Mouse (Mus musculus) liver, postnatal 0 days (tissue): Measurements from ENCODE around the gene Sgms1. TPM values are rescaled to one million over a fixed set of nuclear protein-coding genes. Genes with fewer than 3 reads are reported as not detected.

Source experiments
- ATAC-seq: fragments of 200-750 bp; cut with Nextera tagmentation; 2 replicates; pipeline ENCODE4 v1.8.0; 2017; ENCODE audit warnings: mild to moderate bottlenecking, moderate library complexity
- DNase-seq: peaks from one replicate; pipeline ENCODE4 v3.0.0-alpha.2; 2016
- H3K27ac ChIP-seq: fragments of 300-500 bp; sonication (generic); 2 replicates; pipeline ENCODE4 v1.5.1; 2014; ENCODE audit warnings: antibody characterized with exemption, moderate library complexity, mild to moderate bottlenecking, low read depth
- H3K27me3 ChIP-seq: fragments of 300-500 bp; sonication (generic); 2 replicates; pipeline ENCODE4 v1.6.1; 2014; ENCODE audit warnings: low read length, control low read depth, mixed read lengths; ENCODE audit not compliant: insufficient read depth
- H3K36me3 ChIP-seq: fragments of 300-500 bp; sonication (generic); replicated peaks from 2 replicates; pipeline ENCODE4 v1.6.1; 2014; ENCODE audit warnings: mild to moderate bottlenecking, control low read depth, low read length, moderate library complexity, mixed read lengths; ENCODE audit not compliant: insufficient read depth
- H3K4me1 ChIP-seq: fragments of 300-500 bp; sonication (generic); 2 replicates; pipeline ENCODE4 v1.6.1; 2014; ENCODE audit warnings: antibody characterized with exemption, mild to moderate bottlenecking, control low read depth; ENCODE audit not compliant: insufficient read depth
- H3K4me2 ChIP-seq: fragments of 300-500 bp; sonication (generic); 2 replicates; pipeline ENCODE4 v1.6.1; 2014; ENCODE audit warnings: low read depth, mild to moderate bottlenecking, low read length, moderate library complexity, mixed read lengths
- H3K4me3 ChIP-seq: fragments of 300-500 bp; sonication (generic); 2 replicates; pipeline ENCODE4 v1.5.1; 2014; ENCODE audit warnings: low read depth, low read length
- H3K9ac ChIP-seq: fragments of 300-500 bp; sonication (generic); replicated peaks from 2 replicates; pipeline ENCODE4 v1.6.1; 2014; ENCODE audit warnings: mild to moderate bottlenecking, moderate library complexity
- H3K9me3 ChIP-seq: fragments of 300-500 bp; sonication (generic); 2 replicates; pipeline ENCODE4 v1.6.1; 2016; ENCODE audit warnings: mild to moderate bottlenecking, control low read depth, low read length, mixed read lengths
- CTCF ChIP-seq: sonication (generic); IDR thresholded peaks from 2 replicates; pipeline ENCODE4 v1.5.1; 2016; ENCODE audit warnings: antibody characterized with exemption, low read depth
- EP300 ChIP-seq: IDR thresholded peaks from 2 replicates; pipeline ENCODE4 v1.6.1; 2016; ENCODE audit warnings: antibody characterized with exemption, low read depth, mild to moderate bottlenecking
- WGBS: fragments of 180-500 bp; shearing (Covaris S2); extraction: QIAGEN DNeasy Blood & Tissue Kit; methylation state at CpG from one replicate; pipeline ENCODE4 v1.1.7; 2014; ENCODE audit not compliant: insufficient replicate concordance; 5-methylcytosine and 5-hydroxymethylcytosine counted together
- polyA plus RNA-seq: library from polyadenylated mRNA; unstranded; fragments of >200 nt; fragmentation: Nextera tagmentation; extraction: Ambion mirVana; gene quantifications from 2 replicates; pipeline ENCODE4 v1.2.1, GENCODE M21; 2015

Gene Sgms1
- polyA plus RNA-seq, 1 experiment from 2014 or later = 16.0 TPM

DNA sequence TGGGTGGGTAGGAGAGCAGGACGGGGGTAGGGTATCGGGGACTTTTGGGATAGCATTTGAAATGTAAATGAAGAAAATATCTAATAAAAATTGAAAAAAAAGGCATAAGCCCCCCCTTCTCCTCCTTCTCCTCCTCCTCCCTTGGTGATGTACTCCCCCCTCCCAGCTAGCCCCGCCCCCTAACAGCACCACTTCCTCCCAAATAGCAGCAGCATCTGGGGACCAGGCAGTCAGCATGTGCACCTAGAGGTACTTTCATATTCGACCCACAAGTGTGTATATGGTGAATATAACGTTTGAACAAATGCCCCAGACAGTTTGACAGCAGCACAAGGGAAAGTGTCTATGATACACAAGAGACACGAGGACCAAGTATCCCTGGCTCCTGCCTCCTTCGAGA, 17.2 kb upstream of the Sgms1 start:
- Histone ChIP-seq H3K9me3 (no peaks in the 10 kb centered on the region), H3K4me3 (no peak overlapping the region), H3K4me1 (no peaks in the 10 kb centered on the region), H3K27ac (no peak overlapping the region), H3K27me3 (no peaks in the 10 kb centered on the region), H3K9ac (no peak overlapping the region), H3K36me3 (no peaks in the 10 kb centered on the region), H3K4me2 (no peak overlapping the region)
- WGBS = 49% methylated on average over 7 of the region's 7 CpGs
- TF ChIP-seq EP300 = no peak
- TF ChIP-seq CTCF = no peak
- ATAC-seq (no peak), DNase-seq (peak; percentile 39)

DNA sequence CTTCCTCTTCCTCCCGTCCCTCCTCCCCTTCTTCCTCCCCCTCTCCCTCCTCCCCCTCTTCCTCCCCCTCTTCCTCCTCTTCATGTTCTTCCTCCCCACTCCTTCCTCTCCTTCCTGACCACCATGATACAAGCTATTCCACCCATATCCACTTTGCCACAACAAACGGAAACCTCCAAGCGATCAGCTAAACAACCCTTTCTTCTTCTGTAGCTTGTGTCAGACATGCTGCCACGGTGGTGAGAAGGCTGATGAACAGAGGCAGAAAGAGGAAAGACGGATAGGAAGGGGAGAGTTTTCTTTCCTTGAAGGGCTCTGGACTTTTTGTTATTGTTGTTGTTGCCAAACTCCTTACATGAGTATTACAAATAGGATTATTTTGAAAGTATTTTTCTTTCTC, 14.9 kb upstream of the Sgms1 start:
- H3K4me3 ChIP-seq = no peak overlapping the region
- H3K9ac ChIP-seq = no peak overlapping the region
- 45% methylated on average over 5 of the region's 5 CpGs for WGBS
- ATAC-seq (no peak), DNase-seq (no peak)
- H3K4me2 ChIP-seq = no peak overlapping the region
- H3K27me3 ChIP-seq = no peaks in the 10 kb centered on the region
- no peak for TF ChIP-seq EP300
- TF ChIP-seq CTCF = no peak
- no peaks in the 10 kb centered on the region for H3K4me1 ChIP-seq
- no peaks in the 10 kb centered on the region for H3K9me3 ChIP-seq
- H3K36me3 ChIP-seq = no peaks in the 10 kb centered on the region
- no peak overlapping the region for H3K27ac ChIP-seq

DNA sequence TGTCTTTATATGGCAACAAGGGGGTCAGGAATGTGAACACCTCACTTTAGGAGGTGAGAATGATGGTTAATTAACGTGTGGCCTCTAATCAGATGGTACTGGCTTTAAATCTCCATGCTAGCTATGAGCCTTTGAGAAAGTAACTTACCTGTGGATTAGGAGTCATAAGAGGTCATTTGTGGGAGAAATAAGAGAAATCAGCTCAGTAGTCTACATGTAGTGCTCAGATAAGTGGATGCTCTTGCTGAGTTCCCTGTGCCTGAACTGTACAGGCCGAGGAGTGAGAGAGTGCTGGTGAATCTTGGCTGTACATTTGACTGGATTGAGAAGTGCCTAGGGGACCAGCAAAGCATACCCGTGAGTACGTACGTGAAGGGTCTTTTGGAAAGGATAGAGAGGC, 14.3 kb upstream of the Sgms1 start:
- ATAC-seq (no peak), DNase-seq (no peak)
- TF ChIP-seq EP300 = no peak
- no peak for TF ChIP-seq CTCF
- H3K9ac ChIP-seq = no peak overlapping the region
- WGBS = 77% methylated on average over 5 of the region's 5 CpGs
- H3K27ac ChIP-seq = no peak overlapping the region
- no peaks in the 10 kb centered on the region for H3K9me3 ChIP-seq
- H3K4me2 ChIP-seq = no peak overlapping the region
- no peaks in the 10 kb centered on the region for H3K4me1 ChIP-seq
- no peaks in the 10 kb centered on the region for H3K27me3 ChIP-seq
- H3K36me3 ChIP-seq = no peaks in the 10 kb centered on the region
- H3K4me3 ChIP-seq = no peak overlapping the region

DNA sequence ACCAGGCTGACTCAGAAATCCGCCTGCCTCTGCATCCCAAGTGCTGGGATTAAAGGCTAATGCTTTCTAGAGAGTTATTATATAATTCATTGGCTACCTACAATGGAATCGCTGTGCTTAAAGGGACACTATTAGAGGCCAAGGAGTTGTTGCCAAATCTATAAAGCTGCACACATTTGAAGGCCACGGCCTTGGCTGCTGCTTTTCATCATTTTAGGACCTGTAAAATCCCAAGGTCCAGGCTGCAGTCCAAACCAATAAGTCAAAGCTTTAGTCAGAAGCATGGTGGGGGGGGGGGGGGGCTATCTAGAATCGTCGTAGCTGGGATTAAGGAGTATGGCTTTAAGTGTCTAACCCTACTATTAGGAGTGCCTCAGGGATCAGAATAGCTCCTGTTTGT, 9.0 kb upstream of the Sgms1 start:
- no peak for TF ChIP-seq EP300
- no peak for TF ChIP-seq CTCF
- H3K4me1 ChIP-seq = no peaks in the 10 kb centered on the region
- no peaks in the 10 kb centered on the region for H3K36me3 ChIP-seq
- DNase-seq (no peak), ATAC-seq (no peak)
- H3K9ac ChIP-seq = no peak overlapping the region
- H3K27ac ChIP-seq = no peak overlapping the region
- WGBS = 77% methylated on average over 5 of the region's 5 CpGs
- H3K4me2 ChIP-seq = no peak overlapping the region
- H3K27me3 ChIP-seq = no peaks in the 10 kb centered on the region
- no peak overlapping the region for H3K4me3 ChIP-seq
- H3K9me3 ChIP-seq = no peaks in the 10 kb centered on the region

DNA sequence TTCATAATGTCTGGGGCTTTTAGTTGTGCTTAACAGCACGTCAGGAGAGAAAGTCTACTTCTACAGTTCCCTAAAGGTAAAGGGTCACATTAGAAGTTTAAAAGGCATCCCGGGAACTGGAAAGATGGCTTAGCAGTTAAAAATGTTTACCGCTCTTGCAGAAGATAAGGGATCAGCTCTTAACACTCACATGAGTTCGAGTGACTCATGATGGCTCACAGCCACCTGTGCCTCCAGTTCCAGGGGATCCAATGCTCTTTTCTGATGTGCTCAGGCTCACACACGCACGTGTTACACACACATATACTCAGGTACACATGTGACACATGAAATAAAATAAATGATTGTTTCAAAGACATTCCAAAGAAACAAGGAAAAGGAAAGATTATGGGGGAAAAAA, 6.8 kb upstream of the Sgms1 start:
- H3K27me3 ChIP-seq = no peaks in the 10 kb centered on the region
- no peaks in the 10 kb centered on the region for H3K36me3 ChIP-seq
- DNase-seq (no peak), ATAC-seq (no peak)
- no peak overlapping the region for H3K9ac ChIP-seq
- H3K4me1 ChIP-seq = no peaks in the 10 kb centered on the region
- H3K9me3 ChIP-seq = no peaks in the 10 kb centered on the region
- WGBS = 72% methylated on average over 6 of the region's 6 CpGs
- no peak overlapping the region for H3K27ac ChIP-seq
- TF ChIP-seq CTCF (no peak), EP300 (no peak)
- no peak overlapping the region for H3K4me3 ChIP-seq
- no peak overlapping the region for H3K4me2 ChIP-seq

DNA sequence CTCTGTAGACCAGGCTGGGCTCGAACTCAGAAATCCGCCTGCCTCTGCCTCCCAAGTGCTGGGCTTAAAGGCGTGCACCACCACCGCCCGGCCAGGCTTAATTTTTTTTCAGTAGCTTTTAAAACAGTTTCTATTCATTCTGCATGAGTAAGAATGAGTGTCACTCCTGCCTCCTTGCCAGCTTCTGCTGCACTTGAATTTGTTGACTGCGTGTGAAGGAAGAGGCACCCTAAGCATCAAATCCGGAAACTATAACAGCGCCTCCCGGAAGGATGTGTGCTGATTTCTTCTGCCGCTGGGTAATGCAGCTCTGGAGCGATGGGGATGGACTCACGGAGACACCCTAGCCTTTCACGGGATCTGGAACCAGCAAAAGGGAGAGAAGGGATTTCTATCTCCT, 5.3 kb upstream of the Sgms1 start:
- no peaks in the 10 kb centered on the region for H3K27me3 ChIP-seq
- WGBS = 85% methylated on average over 13 of the region's 13 CpGs

DNA sequence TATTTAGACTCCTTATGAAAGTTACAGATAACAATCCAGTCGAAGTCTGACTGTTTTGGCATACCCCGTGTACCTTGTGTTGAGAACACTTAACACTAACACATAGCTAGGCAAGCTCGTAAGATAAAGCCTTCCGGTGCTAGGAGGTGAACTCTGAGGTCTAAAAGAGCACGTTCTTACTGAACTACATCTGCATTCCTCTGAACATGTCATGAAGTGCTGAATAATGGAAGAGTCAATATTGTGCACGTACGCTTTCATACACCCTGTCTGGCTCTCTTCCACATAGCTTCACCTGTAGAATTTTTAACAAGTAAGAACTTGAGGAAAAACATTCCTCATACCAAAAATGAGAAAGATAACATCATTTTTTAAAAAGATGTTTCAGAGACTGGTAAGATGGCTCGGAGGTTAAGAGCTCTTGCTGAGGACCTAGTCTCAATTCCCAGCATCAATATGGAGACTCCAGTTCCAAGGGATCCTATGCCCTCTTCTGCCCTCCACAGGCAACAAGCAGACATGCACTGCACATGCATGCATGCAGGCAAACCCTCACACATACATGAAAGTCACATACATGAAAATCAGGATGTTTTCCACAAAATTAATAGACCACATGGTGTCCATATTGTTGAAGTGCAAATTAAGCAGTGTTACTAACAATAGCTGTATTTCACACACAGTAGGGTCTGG, 4.4 kb upstream of the Sgms1 start:
- H3K9me3 ChIP-seq = no peaks in the 10 kb centered on the region
- H3K4me2 ChIP-seq = no peak overlapping the region
- no peak overlapping the region for H3K4me3 ChIP-seq
- no peak for DNase-seq
- no peak for TF ChIP-seq EP300
- TF ChIP-seq CTCF = peak; percentile 32; the same call in 1 of the 2 replicates
- peaks cover 6% of the 10 kb centered on the region; the same call in 1 of the 2 replicates for H3K27me3 ChIP-seq
- H3K4me1 ChIP-seq = peaks cover 13% of the 10 kb centered on the region
- no peaks in the 10 kb centered on the region for H3K36me3 ChIP-seq
- H3K27ac ChIP-seq = no peak overlapping the region
- no peak overlapping the region for H3K9ac ChIP-seq
- 74% methylated on average over 8 of the region's 8 CpGs for WGBS
- ATAC-seq = no peak

More for the DNA sequence above, 5.3 kb upstream of the Sgms1 start:
- no peak for TF ChIP-seq CTCF
- no peak for TF ChIP-seq EP300
- DNase-seq (no peak), ATAC-seq (no peak)
- Histone ChIP-seq H3K27ac (no peak overlapping the region), H3K9me3 (no peaks in the 10 kb centered on the region), H3K4me3 (no peak overlapping the region), H3K9ac (no peak overlapping the region), H3K36me3 (no peaks in the 10 kb centered on the region), H3K4me1 (peaks cover 5% of the 10 kb centered on the region), H3K4me2 (no peak overlapping the region)
